Mouse (Mus musculus) G1E (cell line): ENCODE data around the gene Iars2.

Experiments
- CTCF ChIP-seq: IDR thresholded peaks from 2 replicates; pipeline ENCODE4 v1.5.1; 2012; ENCODE audit warnings: low read depth, low read length, inconsistent platforms, mixed read lengths
- GATA1 ChIP-seq: IDR thresholded peaks from 2 replicates; pipeline ENCODE4 v1.6.1; 2012; ENCODE audit warnings: borderline replicate concordance, low read length, inconsistent platforms, mixed read lengths
- GATA2 ChIP-seq: IDR thresholded peaks from 2 replicates; pipeline ENCODE4 v1.6.1; 2012; ENCODE audit warnings: low read depth, low read length, inconsistent platforms, borderline replicate concordance
- POLR2AphosphoS5 ChIP-seq: IDR thresholded peaks from 2 replicates; pipeline ENCODE4 v1.6.1; 2012; ENCODE audit warnings: low read depth, low read length, inconsistent platforms; ENCODE audit not compliant: insufficient replicate concordance

GRCm38 (mm10) chr1:185275976-185276375 lies 53.2 kb downstream of the Iars2 start:
- TF ChIP-seq GATA1, result no peak
- no peak for TF ChIP-seq CTCF
- TF ChIP-seq GATA2, result no peak
- no peak for TF ChIP-seq POLR2AphosphoS5
